Mouse (Mus musculus): ENCODE measurements at regions not wholly inside any gene's neighbourhood (a gene's known extent, or its start where the extent isn't known, plus 50 kb on each side); places are given as distances from the start of the nearest gene placed in this dataset.
A peak's percentile ranks its signal among the peaks of the same experiment; 100 is the strongest.

DNA sequence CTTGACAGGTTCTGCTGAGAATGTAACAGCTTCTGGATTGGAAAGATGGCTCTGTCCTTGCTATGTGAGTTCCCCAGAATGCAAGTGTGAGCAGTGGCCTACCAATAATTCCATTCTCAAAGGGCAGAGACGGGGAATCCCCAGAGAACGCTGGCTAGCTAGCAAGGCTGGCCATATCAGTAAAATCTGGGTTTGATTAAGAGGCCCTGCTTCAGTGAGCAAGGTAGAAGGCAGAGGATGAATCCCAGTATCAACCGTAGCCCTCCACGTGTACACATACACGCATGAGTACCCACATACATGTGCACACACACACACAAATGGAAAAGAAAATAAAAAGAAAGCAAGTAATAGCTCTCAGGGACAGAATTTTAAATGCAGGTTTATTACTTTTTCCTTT, 55.3 kb downstream of the Tril start:
- DNase-seq = no peak

DNA sequence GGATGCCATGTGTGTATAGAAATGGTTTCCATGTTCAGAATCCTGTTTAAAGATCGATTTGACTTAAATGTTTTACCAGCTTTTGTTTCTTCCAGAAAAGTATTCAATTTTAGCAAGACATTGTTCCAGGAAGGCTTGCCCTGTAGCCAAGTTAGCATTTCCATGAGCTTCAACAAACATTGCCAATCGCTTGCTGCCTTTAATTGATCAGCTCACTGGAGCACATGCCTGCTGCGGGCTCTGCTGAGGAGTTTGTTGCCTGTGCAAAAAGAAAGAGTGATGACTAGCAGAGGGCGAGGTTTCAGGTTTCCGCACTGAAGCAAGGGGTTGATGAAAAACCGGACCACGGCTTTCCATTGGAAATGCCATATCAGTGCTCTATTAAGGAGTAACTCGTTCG, 58.0 kb downstream of the Tril start:
- no peak for DNase-seq

DNA sequence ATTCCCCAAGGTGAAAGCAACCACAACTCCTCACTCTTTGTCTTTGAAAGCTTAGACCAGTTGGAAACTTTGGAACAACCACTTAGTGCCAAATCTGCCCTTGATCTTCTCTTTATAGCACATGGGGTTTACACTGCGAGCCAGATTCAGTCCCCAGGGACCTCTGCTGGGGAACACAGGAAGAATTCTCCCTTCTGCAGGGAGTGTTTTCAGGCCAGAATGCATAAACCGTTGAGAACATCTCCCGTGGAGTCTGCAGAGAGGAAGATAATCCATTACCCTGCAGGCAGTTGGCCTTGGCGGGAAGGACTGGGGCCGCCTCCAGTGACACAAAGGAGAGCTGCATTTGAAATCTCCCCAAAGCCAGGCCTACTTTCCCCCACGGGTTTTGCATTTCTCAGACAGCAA, 60.0 kb downstream of the Tril start:
- peak; percentile 77 for DNase-seq

DNA sequence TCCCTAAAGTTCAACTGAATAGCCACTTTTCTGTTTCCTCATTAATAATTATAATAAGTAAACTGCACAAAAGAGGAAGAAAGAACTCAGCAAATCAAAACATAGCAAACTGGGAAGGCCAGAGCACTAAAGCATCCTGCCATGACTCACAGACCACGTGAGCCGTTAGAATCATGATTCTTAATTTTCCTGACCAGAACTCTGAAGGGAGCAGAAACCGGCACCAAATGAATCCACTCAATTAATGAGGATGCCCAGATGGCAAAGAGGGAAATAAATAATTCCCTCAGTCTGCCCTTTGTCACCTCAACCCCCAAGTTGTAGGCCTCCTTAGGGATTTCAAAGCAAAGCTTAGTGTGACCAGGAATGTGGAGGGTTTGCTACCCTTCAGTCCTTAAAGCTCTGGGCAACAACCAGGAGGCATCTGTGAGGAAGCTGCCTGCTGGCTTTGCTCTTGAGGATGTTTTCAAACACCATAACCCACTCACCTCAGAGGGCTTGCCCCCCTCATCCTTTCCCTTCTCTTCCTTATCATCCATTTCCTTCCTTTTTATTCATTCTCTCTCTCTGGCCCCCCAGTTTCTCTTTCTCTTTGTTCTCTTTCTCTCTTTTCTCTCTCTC, 60.8 kb downstream of the Tril start:
- DNase-seq = peak; percentile 49

DNA sequence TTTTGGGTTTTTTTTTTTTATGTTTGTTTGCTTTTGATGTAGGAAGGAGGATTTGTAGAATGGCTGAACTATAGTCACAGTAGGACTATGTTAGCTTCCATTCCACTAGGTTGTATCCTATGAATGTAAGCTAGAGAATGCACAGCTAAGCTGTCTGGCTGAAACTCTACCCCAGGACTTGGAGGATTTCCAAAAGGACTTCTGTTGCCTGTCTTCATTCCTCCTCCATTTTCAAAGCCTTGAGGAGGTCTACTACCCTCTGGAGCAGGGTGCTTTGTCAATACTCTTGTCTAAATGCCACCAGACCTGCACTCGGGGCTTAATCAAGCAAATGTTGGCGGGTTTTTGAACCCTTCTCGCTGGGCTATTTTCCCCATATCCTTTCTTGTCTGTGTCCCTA, 66.3 kb downstream of the Tril start:
- no peak for DNase-seq

DNA sequence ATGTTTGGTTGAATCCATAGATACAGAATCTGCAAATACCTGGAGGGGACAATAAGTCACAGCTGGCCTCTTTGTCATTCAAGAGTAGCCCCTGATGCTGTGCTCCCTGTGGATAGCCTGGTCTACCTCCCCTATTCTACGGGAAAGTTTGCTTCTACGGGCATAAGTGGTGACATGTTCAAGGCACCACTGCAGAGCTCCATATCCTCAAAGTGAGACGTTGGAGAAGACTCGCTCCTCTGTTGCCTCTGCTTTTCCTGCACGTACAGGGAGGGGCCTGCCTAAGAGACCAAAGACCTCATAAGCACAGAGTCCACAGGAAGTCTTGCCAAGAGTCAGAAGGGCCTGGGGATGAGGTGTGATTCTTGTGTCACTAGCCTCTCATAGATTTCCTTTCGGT, 70.1 kb downstream of the Tril start:
- DNase-seq = no peak

Data from adrenal gland, adult 2 months (tissue).